Mouse (Mus musculus) lung, adult 2 months (tissue): ENCODE data around the gene Cog4.

Source experiments
- CTCF ChIP-seq: fragments of 200-500 bp; IDR thresholded peaks from 2 replicates; pipeline ENCODE4 v1.5.1; 2011; ENCODE audit warnings: mild to moderate bottlenecking, low read length, control low read depth; ENCODE audit not compliant: insufficient read depth
- POLR2A ChIP-seq: fragments of 200-500 bp; IDR thresholded peaks from 2 replicates; pipeline ENCODE4 v1.6.1; 2011; ENCODE audit warnings: low read depth, mild to moderate bottlenecking, control low read depth, low read length, borderline replicate concordance; ENCODE audit errors: extremely low read depth

- TF ChIP-seq CTCF (no peak), POLR2A (no peak)
Observed at GRCm38 (mm10) chr8:110812349-110813080, 33.9 kb upstream of the Cog4 start.
